Mouse (Mus musculus) C2C12 (cell line): Measurements from ENCODE around the gene Ldb3. TPM values are rescaled to one million over a fixed set of nuclear protein-coding genes. Genes with fewer than 3 reads are reported as not detected.

Experiments used
- H3K27me3 ChIP-seq: one replicate; pipeline ENCODE4 v1.6.1; 2011; ENCODE audit not compliant: control insufficient read depth, insufficient read depth, insufficient read length
- H3K36me3 ChIP-seq: one replicate; pipeline ENCODE4 v1.6.1; 2011; ENCODE audit not compliant: control insufficient read depth, insufficient read depth
- H3K4me3 ChIP-seq: one replicate; pipeline ENCODE4 v1.5.1; 2011; ENCODE audit warnings: mild to moderate bottlenecking, control low read depth; ENCODE audit not compliant: poor library complexity, insufficient read depth, severe bottlenecking
- H3K79me2 ChIP-seq: one replicate; pipeline ENCODE4 v1.6.1; 2011; ENCODE audit not compliant: control insufficient read depth, insufficient read depth
- H3K79me3 ChIP-seq: one replicate; pipeline ENCODE4 v1.6.1; 2011; ENCODE audit warnings: low read depth, control low read depth
- H3ac ChIP-seq: one replicate; pipeline ENCODE3; 2011; ENCODE audit warnings: low read depth; ENCODE audit not compliant: control insufficient read depth, insufficient read length
- CEBPB ChIP-seq: IDR thresholded peaks from one replicate; pipeline ENCODE4 v1.6.1; 2011; ENCODE audit warnings: low read depth, mild to moderate bottlenecking, control low read depth, moderate library complexity
- CTCF ChIP-seq: IDR thresholded peaks from one replicate; pipeline ENCODE4 v1.5.1; 2011; ENCODE audit not compliant: control insufficient read depth, insufficient read depth, insufficient read length
- FOSL1 ChIP-seq: IDR thresholded peaks from one replicate; pipeline ENCODE4 v1.8.0; 2011; ENCODE audit warnings: mild to moderate bottlenecking, low read length; ENCODE audit not compliant: poor library complexity, insufficient read depth, severe bottlenecking
- MAX ChIP-seq: IDR thresholded peaks from one replicate; pipeline ENCODE4 v1.6.1; 2011; ENCODE audit warnings: mild to moderate bottlenecking, control low read depth
- MYOD1 ChIP-seq: IDR thresholded peaks from one replicate; pipeline ENCODE4 v1.6.1; 2011; ENCODE audit warnings: low read depth; ENCODE audit not compliant: control insufficient read depth, insufficient read length
- MYOG ChIP-seq: IDR thresholded peaks from one replicate; pipeline ENCODE4 v1.6.1; 2011; ENCODE audit not compliant: control insufficient read depth, insufficient read length; ENCODE audit errors: extremely low read depth
- USF1 ChIP-seq: IDR thresholded peaks from one replicate; pipeline ENCODE4 v1.6.1; 2011; ENCODE audit warnings: low read depth, mild to moderate bottlenecking, control low read depth, moderate library complexity
- polyA plus RNA-seq: library from polyadenylated mRNA; unstranded; fragments of >200 nt; fragmentation: generic; extraction: Trizol; gene quantifications from one replicate; pipeline ENCODE4 v1.2.1, GENCODE M21; 2012; ENCODE audit warnings: missing spikeins

Ldb3 gene
- polyA plus RNA-seq, 1 experiment = 4.0 TPM

DNA sequence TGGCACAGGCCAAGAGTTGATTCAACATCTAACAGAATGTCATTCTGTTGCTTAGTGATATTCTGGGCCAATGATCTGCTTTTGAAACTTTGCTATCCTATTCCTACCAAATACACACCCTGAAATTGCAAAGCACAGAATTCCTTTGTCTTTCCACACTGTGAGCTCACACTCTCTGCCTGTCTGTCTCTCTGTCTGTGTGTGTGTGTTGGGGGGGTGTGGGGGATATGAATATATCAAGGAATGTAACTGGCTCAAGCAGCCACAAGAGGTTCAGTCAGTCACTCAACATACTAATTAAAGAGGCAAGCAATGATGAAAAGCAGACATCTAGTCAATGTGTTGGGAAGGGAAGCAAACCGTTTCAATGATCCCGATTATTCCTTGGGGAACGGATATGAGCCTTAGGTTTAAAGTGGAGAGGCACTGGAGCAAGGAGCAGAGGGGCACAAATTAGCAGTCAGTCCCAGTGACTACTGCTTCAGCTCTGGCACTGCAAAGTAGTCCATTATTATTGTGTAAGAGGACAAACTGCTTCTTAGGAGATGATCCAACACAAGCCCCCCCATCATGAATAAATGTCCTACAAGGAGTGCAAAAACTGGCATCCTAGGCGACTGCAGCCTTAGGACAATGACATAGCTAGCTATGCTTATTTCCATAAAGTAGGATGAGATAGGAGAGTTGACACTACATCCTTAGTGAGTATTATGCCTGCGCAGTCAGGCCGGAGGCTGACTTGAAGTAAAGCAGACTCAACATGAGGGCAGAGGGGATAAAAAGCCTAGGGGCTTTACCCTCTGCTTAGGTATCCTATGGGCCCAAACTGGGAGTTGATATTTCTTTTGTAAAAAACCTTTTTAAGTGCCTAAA lies 104.8 kb downstream of the Ldb3 start:
- H3K79me2 ChIP-seq = peaks cover 100% of the 10 kb centered on the region
- TF ChIP-seq USF1 = no peak
- TF ChIP-seq MYOD1 = no peak
- no peak for TF ChIP-seq MYOG
- TF ChIP-seq FOSL1 = no peak
- no peak for TF ChIP-seq CTCF
- no peak for TF ChIP-seq MAX
- TF ChIP-seq CEBPB = no peak
- no peaks in the 10 kb centered on the region for H3K36me3 ChIP-seq
- H3ac ChIP-seq = no peak overlapping the region
- H3K79me3 ChIP-seq = peaks cover 85% of the 10 kb centered on the region
- no peak overlapping the region for H3K4me3 ChIP-seq
- H3K27me3 ChIP-seq = no peaks in the 10 kb centered on the region

Other genes with a start within 250 kb of the Ldb3 start
- not detected for gene Fam25c, start 233.2 kb downstream of the Ldb3 start, polyA plus RNA-seq
- 1.4 TPM for gene Sncg, start 213.9 kb downstream of the Ldb3 start, polyA plus RNA-seq
- gene Mmrn2, start 213.2 kb downstream of the Ldb3 start, polyA plus RNA-seq = 0.04 TPM
- 8.9 TPM for gene Bmpr1a, start 85.3 kb downstream of the Ldb3 start, polyA plus RNA-seq
- gene 9230112D13Rik, start 65.9 kb downstream of the Ldb3 start, polyA plus RNA-seq = not detected
- not detected for gene Opn4, start 11.5 kb upstream of the Ldb3 start, polyA plus RNA-seq
- 9.7 TPM for gene Wapl, start 85.2 kb upstream of the Ldb3 start, polyA plus RNA-seq
- 0.04 TPM for gene Grid1, start 231.4 kb upstream of the Ldb3 start, polyA plus RNA-seq